Mouse (Mus musculus) cortical plate, adult 2 months (tissue): ENCODE data around the gene Rbm34.

Experiments used
- CTCF ChIP-seq: fragments of 200-500 bp; IDR thresholded peaks from 2 replicates; pipeline ENCODE4 v1.5.1; 2011; ENCODE audit warnings: mild to moderate bottlenecking, control low read depth, low read length; ENCODE audit not compliant: insufficient read depth; ENCODE audit errors: extremely low read depth
- POLR2A ChIP-seq: fragments of 200-500 bp; IDR thresholded peaks from 2 replicates; pipeline ENCODE4 v1.6.1; 2011; ENCODE audit warnings: mild to moderate bottlenecking, low read length, control low read depth; ENCODE audit not compliant: insufficient read depth; ENCODE audit errors: extremely low read depth

- TF ChIP-seq CTCF: no peak
- no peak for TF ChIP-seq POLR2A
Observed at GRCm38 (mm10) chr8:126943565-126943964, 27.3 kb downstream of the Rbm34 start.
